In the genomic region with DNA sequence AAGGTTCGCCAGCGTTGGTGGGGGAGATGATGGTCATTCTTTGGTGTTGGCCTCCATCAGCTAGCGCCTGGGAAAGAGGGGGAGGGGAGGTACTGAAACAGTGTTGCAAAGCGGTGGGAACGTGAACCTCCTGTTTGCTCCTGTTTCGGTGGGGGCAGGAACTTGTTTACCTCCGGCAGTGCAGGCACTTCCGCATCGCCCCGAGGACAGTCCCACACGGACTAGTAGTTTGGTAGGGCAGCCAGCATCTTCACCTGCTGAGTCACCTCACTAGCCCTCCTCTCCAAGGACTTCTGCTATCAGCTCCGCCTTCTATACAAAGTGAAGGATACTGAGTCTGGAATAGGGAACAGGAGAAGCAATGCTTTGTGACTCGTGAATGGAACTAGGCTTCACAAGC, we compare ENCODE assay signal across 8 mouse cellular contexts. TPM values are rescaled to one million over a fixed set of nuclear protein-coding genes. Genes with fewer than 3 reads are reported as not detected.
DNase-seq lines count a peak whose midpoint lies in the region; ATAC-seq lines count a peak whose summit lies in the region.

No protein-coding gene starts in this region.

- H3K36me3 ChIP-seq in heart, embryonic 12.5 days = no peaks in the 10 kb centered on the region
- H3K36me3 ChIP-seq in forebrain, embryonic 13.5 days (ENCODE audit: poor library complexity, severe bottlenecking) = no peaks in the 10 kb centered on the region
- no peaks in the 10 kb centered on the region for H3K36me3 ChIP-seq in limb, embryonic 11.5 days (ENCODE audit: control insufficient read depth, insufficient read depth, low read length)
- H3K36me3 ChIP-seq in midbrain, embryonic 16.5 days (ENCODE audit: control insufficient read depth, insufficient read depth, low read length) = no peaks in the 10 kb centered on the region

- H3K9me3 ChIP-seq in heart, embryonic 12.5 days (replicated peaks) = no peaks in the 10 kb centered on the region
- no peaks in the 10 kb centered on the region for H3K9me3 ChIP-seq in forebrain, embryonic 13.5 days (replicated peaks)
- no peaks in the 10 kb centered on the region for H3K9me3 ChIP-seq in limb, embryonic 11.5 days (ENCODE audit: control insufficient read depth, low read length)
- no peaks in the 10 kb centered on the region for H3K9me3 ChIP-seq in midbrain, embryonic 16.5 days (replicated peaks; ENCODE audit: control insufficient read depth, low read length, poor library complexity, severe bottlenecking)

- H3K4me1 ChIP-seq in heart, embryonic 12.5 days (replicated peaks) = peaks cover 15% of the 10 kb centered on the region; the same call in 1 of the 2 replicates
- H3K4me1 ChIP-seq in forebrain, embryonic 13.5 days = peaks cover 8% of the 10 kb centered on the region; the same call in 1 of the 2 replicates
- H3K4me1 ChIP-seq in limb, embryonic 11.5 days (ENCODE audit: control insufficient read depth, insufficient read depth, low read length) = no peaks in the 10 kb centered on the region
- peaks cover 2% of the 10 kb centered on the region; the same call in 1 of the 2 replicates for H3K4me1 ChIP-seq in midbrain, embryonic 16.5 days (ENCODE audit: control insufficient read depth, insufficient read depth, low read length)

- H3K4me2 ChIP-seq in heart, embryonic 12.5 days = peak overlapping the region; percentile 77
- peak overlapping the region; percentile 44 for H3K4me2 ChIP-seq in forebrain, embryonic 13.5 days
- H3K4me2 ChIP-seq in limb, embryonic 11.5 days (ENCODE audit: low read depth, severe bottlenecking) = peak overlapping the region; percentile 30
- H3K4me2 ChIP-seq in midbrain, embryonic 16.5 days (ENCODE audit: low read length) = peak overlapping the region; percentile 38

- peak overlapping the region; percentile 56; the same call in 1 of the 2 replicates for H3K9ac ChIP-seq in heart, embryonic 12.5 days
- H3K9ac ChIP-seq in forebrain, embryonic 13.5 days = no peak overlapping the region; the same call in 1 of the 2 replicates
- no peak overlapping the region for H3K9ac ChIP-seq in limb, embryonic 11.5 days (ENCODE audit: low read length)
- H3K9ac ChIP-seq in midbrain, embryonic 16.5 days (ENCODE audit: low read depth, low read length) = no peak overlapping the region

- ATAC-seq in heart, embryonic 12.5 days (ENCODE audit: insufficient number of reproducible peaks, low FRiP score) = peak; percentile 85
- ATAC-seq in forebrain, embryonic 13.5 days = no peak
- ATAC-seq in limb, embryonic 11.5 days (ENCODE audit: insufficient number of reproducible peaks, low FRiP score, low TSS enrichment, low read depth) = no peak
- no peak for ATAC-seq in midbrain, embryonic 16.5 days

- peak overlapping the region; percentile 46 for H3K4me3 ChIP-seq in heart, embryonic 12.5 days
- peak overlapping the region; percentile 11 for H3K4me3 ChIP-seq in forebrain, embryonic 13.5 days
- no peak overlapping the region; the same call in 1 of the 2 replicates for H3K4me3 ChIP-seq in limb, embryonic 11.5 days (ENCODE audit: low read depth, low read length)
- peak overlapping the region; percentile 20 for H3K4me3 ChIP-seq in midbrain, embryonic 16.5 days (ENCODE audit: low read depth, low read length)

- WGBS in heart, embryonic 12.5 days = 1% methylated on average over 13 of the region's 13 CpGs
- 2% methylated on average over 13 of the region's 13 CpGs for WGBS in forebrain, embryonic 13.5 days
- 1% methylated on average over 13 of the region's 13 CpGs for WGBS in limb, embryonic 11.5 days
- 5% methylated on average over 13 of the region's 13 CpGs for WGBS in midbrain, embryonic 16.5 days

- peaks cover 28% of the 10 kb centered on the region for H3K27me3 ChIP-seq in heart, embryonic 12.5 days (replicated peaks)
- peaks cover 38% of the 10 kb centered on the region for H3K27me3 ChIP-seq in forebrain, embryonic 13.5 days
- peaks cover 9% of the 10 kb centered on the region; the same call in 1 of the 2 replicates for H3K27me3 ChIP-seq in limb, embryonic 11.5 days (ENCODE audit: control insufficient read depth, insufficient read depth, low read length)
- peaks cover 12% of the 10 kb centered on the region; the same call in 1 of the 2 replicates for H3K27me3 ChIP-seq in midbrain, embryonic 16.5 days (ENCODE audit: control insufficient read depth, insufficient read depth, low read depth, low read length)

- H3K27ac ChIP-seq in heart, embryonic 12.5 days (ENCODE audit: poor library complexity, severe bottlenecking) = no peak overlapping the region
- H3K27ac ChIP-seq in forebrain, embryonic 13.5 days = no peak overlapping the region
- H3K27ac ChIP-seq in limb, embryonic 11.5 days (replicated peaks; ENCODE audit: low read depth, low read length) = no peak overlapping the region
- H3K27ac ChIP-seq in midbrain, embryonic 16.5 days (ENCODE audit: low read length) = no peak overlapping the region

- no peak for DNase-seq in heart, adult 8-10 months (ENCODE audit: low spot score)
- DNase-seq in limb, embryonic 11.5 days (ENCODE audit: low spot score) = no peak
- no peak for DNase-seq in right cerebral cortex, postnatal 14 days
- DNase-seq in right cerebral cortex, postnatal 4 days = no peak
- no peak for DNase-seq in spleen, postnatal 4 days (ENCODE audit: low spot score in 2 of 2)

RNA-seq across cellular contexts. Expression of gene Opn4, which starts 15.1 kb away (rescaled TPM):
- 4.3 and 4.9 TPM in 2 replicates for polyA plus RNA-seq in heart, embryonic 12.5 days (2016; fragmentation: Nextera tagmentation; extraction: Ambion mirVana)
- total RNA-seq in heart, adult 8-10 months (2022) = 1 to 10 TPM; 1.7 to 2.5 (median 2.4) TPM
- polyA plus RNA-seq in forebrain, embryonic 13.5 days (2015; fragmentation: Nextera tagmentation; extraction: Ambion mirVana) = 0.16 TPM in 1 of 2 replicates, not detected in the other
- polyA plus RNA-seq in limb, embryonic 11.5 days (2014; fragmentation: Nextera tagmentation; extraction: Ambion mirVana) = not detected in 2 replicates
- polyA plus RNA-seq in midbrain, embryonic 16.5 days (2015; fragmentation: Nextera tagmentation; extraction: Ambion mirVana) = not detected in 2 replicates

RNA-seq across cellular contexts. Expression of gene Ldb3, which starts 26.6 kb away (rescaled TPM):
- polyA plus RNA-seq in heart, embryonic 12.5 days (2016; fragmentation: Nextera tagmentation; extraction: Ambion mirVana) = 226 and 239 TPM in 2 replicates
- total RNA-seq in heart, adult 8-10 months (2022) = 1,000 to 10,000 TPM; 1,077 to 1,246 (median 1,126) TPM
- 0.32 and 0.34 TPM in 2 replicates for polyA plus RNA-seq in forebrain, embryonic 13.5 days (2015; fragmentation: Nextera tagmentation; extraction: Ambion mirVana)
- 0.65 and 0.68 TPM in 2 replicates for polyA plus RNA-seq in limb, embryonic 11.5 days (2014; fragmentation: Nextera tagmentation; extraction: Ambion mirVana)
- polyA plus RNA-seq in midbrain, embryonic 16.5 days (2015; fragmentation: Nextera tagmentation; extraction: Ambion mirVana) = 0.71 and 0.99 TPM in 2 replicates

RNA-seq across cellular contexts. Expression of gene Wapl, which starts 58.6 kb away (rescaled TPM):
- 24.0 and 25.1 TPM in 2 replicates for polyA plus RNA-seq in heart, embryonic 12.5 days (2016; fragmentation: Nextera tagmentation; extraction: Ambion mirVana)
- 10 to 100 TPM; 36.1 to 39.1 (median 37.7) TPM for total RNA-seq in heart, adult 8-10 months (2022)
- polyA plus RNA-seq in forebrain, embryonic 13.5 days (2015; fragmentation: Nextera tagmentation; extraction: Ambion mirVana) = 25.1 and 26.6 TPM in 2 replicates
- 31.8 and 35.3 TPM in 2 replicates for polyA plus RNA-seq in limb, embryonic 11.5 days (2014; fragmentation: Nextera tagmentation; extraction: Ambion mirVana)
- polyA plus RNA-seq in midbrain, embryonic 16.5 days (2015; fragmentation: Nextera tagmentation; extraction: Ambion mirVana) = 10.8 and 12.6 TPM in 2 replicates

Comparison
In these comparisons a context has a peak if more than half of its experiments do, and no peak if none do; other contexts are left out.
1. RNA of gene Ldb3, which starts 26.6 kb away (polyA plus RNA-seq): 226 to 239 TPM in heart, embryonic 12.5 days; 0.71 to 0.99 TPM in midbrain, embryonic 16.5 days, 0.65 to 0.68 TPM in limb, embryonic 11.5 days and 0.32 to 0.34 TPM in forebrain, embryonic 13.5 days; every median in the first group is over 100 times any median in the second.
2. Peak in every context shown above with its lines, with median percentiles within 50 percentile points of each other: H3K4me2 ChIP-seq.